Mouse (Mus musculus) T-helper 17 cell (primary cell): ENCODE results near the gene Usp30.

Source experiments
- in situ Hi-C, 2 experiments: fragments of 300-600 bp; cut with MboI, MseI; formaldehyde crosslinking; loops; 1 replicate in 1 of 2; 2 replicates in 1 of 2; pipeline ENCODE4 v1.15.1; 2025; ENCODE audit warnings: high pct_unique_total_duplicates in 2 of 2

Gene Usp30

DNA sequence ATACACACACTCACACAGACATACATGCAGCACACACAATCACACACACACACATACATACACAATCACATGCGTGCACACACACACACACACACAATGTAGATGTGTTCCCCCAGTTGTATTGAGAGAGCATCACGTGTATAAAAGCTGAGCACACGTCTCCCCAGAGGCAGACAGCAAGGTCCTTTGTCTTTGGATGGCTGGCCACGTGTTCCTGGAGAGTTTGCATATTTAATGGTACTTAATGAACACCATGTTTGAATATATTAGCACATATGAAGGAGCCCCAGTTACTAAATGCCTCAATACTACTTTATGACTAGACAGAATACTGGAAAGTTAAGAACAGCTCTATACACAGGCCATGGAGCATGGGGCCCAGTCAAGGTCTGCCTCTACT is 1.3 kb upstream of the Usp30 start:
- in situ Hi-C loops, result no loop called here

DNA sequence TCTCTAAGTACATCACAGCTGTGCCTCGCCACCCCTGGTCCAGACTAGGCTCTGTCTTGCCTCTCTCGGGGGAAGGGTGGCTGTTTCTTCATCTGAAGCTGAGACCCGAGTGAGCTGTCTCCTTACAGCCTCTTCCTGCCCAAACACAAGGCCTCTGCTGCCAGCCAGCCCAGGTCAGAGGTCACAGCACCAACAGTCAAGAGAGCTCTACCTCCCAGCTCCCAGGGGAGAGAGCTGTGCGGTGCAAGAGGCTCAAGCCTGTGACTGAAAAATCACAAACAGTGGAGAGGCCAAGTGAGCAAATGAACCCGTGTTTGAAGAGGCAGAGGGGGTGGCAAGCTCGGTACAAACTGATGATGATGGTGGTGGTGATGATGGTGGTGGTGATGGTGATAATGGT is 1.3 kb downstream of the Usp30 start:
- in situ Hi-C loops, result no loop called here

DNA sequence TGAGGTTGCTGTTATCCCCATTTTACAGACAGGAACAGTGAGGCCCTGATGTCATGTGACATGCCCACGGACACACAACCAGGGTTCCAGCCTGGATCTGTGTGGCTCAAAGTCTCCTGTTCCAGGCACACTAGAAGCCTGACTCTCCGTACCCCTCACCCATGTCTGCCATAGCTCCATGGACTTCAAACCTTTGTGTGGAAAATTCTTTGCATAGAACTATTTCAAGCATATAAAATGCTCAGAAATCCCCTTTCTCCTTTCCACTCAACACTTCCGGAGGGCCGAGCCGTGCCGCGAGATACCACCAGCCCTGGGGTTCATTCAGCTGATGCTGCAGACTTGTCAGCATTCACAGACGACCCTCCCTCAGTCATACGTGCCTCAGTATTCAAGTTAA is 2.3 kb downstream of the Usp30 start:
- in situ Hi-C loops, result no loop called here

DNA sequence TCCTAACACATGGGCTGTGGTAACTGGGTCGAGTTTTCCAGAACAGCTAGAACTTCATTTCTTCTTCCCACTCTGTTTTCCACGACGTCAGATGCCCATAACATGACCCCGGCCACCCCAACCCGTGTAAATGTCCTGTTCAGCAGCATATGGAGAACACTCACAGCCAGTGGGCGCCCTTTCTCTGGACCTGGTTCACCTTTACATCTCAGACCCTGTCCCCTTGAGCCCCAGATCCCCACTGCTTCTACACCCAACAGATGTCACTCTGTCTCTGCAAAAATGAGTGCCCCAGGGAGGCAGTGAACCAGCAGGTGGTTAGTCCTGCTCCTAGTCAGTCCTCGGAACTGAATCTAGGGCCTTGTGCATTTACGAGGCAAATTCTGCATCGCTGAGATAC is 2.7 kb downstream of the Usp30 start:
- in situ Hi-C loops, result no loop called here

DNA sequence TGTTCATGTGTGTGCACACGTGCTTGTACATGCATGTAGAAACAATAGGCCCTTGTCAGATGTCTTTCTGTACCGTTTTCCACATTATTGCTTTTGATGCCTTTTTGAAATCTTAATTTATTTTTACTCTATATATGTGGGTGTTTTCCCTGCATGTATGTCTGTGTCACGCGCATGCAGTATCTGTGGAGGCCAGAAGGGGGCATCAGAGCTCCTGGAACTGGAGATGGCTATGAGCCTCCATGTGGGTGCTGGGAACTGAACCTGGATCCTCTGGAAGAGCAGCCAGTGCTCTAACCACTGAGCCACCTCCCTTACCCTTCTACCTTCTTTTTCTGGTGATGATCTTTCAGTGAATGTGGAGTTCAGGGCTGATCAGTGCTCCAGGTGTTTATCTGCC is 5.6 kb downstream of the Usp30 start:
- in situ Hi-C loops, result no loop called here

DNA sequence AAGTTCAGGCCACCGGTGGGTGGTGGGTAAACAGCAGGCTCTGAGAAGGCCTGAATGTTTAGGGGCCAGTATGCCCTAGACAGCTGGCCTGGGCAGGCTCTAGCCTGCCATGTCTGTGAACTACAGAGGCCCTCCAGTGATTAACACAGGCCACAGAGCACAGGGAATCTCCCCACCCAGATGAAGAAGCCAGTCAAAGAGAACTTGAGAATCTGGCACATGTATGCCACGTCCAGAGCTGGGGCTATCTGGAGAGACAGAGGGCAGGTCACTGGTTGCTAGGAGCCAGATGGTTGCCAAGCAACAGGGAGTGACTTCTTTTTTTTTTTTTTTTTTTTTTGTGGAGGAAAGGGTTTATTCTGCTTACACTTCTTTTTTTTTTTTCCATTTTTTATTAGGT is 7.0 kb downstream of the Usp30 start:
- in situ Hi-C loops, result no loop called here

DNA sequence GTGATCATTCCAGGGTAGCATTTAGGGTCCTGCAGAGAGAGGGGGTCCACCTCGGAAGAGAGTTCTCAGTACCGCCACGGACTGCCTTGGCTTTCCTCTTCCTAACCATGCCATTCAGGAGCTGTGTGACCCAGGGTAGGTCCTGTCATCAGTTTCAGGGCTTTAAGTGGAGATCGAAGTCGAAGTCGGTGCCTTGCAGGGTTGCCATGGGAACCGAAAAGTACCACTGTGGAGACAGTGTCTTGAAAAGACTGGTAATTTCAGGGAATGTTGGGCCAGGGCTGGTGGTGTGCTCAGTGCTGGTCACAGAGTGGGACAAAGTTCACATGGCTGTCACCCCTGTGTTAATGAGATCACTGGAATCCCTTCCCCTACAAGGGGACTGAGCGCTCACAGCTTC is 11.7 kb downstream of the Usp30 start:
- in situ Hi-C loops, result no loop called here

DNA sequence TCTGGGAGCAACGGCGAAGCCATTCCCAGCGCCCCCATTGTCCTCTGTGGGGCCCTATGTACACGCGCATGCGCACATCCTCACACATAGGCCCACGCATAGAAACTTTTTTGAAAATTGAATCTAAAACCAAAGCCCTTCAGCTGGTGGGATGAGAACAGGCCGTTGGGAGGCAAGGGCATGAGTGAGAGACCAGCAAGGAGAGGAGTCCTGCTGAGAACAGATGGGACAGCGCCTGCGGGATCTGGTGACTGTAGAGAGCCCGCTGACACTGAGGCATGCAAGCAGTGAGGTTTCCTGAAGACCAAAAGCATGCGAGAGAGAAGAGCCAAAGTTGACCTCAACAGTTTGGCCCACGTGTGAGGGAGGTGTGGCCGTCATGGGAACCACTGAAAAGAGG is 20.2 kb downstream of the Usp30 start:
- in situ Hi-C loops, result no loop called here

DNA sequence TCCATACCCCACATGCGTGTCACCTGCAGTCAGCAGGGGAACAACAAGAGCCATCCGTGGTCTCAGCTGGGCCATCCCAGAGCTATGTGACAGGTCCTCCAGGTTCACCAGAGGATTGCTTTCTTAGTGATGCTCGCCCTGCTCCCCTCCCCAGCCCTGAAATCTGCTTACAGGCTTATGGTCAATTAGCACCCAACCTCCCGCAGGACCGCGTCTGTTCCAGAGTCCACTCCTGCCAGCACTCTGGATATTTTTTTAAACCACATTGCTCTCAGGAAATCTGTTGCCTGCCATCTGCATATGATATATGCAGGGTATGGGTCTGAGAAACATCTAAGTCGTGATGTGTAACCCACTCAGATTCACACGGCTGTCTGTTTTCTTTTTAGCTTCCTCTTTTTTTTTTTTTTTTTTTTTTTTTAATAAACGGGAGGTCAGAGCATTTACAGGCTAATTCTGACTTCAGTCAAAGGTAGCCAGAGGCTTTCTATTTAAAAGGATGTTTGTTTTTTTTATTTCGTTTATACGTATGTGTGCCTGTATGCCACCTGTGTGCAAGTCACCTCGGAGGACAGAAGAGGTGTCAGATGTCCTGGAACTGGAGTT is 22.7 kb downstream of the Usp30 start:
- in situ Hi-C loops, result no loop called here

DNA sequence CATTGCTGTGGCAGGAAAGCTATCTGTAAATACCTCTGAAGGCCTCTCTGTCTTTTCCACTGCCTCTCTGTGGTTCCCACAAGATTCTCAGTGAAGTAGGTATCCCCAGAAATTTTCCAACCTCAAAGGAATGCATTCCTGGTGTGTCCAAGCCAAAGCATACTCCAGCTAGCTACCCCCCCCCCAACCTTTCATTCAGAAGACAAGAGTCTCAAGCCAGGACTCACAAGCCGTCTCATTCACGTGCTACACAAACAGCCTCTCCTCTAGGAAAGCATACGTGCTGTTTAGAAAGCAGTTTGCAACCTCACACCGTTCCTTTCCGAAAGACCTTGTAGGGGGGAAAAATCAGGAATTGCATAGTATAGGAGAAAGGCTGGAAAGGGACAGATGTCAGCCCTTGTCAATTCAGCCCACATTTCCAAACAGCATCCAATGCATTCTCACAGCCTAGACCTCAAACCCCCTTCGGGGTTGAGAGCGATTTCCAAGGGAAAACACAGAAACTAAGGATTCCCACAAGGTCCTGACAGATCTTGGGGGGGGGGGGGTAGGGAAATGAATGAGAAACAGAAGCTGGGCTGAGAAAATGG is 25.3 kb downstream of the Usp30 start:
- in situ Hi-C loops, result no loop called here

DNA sequence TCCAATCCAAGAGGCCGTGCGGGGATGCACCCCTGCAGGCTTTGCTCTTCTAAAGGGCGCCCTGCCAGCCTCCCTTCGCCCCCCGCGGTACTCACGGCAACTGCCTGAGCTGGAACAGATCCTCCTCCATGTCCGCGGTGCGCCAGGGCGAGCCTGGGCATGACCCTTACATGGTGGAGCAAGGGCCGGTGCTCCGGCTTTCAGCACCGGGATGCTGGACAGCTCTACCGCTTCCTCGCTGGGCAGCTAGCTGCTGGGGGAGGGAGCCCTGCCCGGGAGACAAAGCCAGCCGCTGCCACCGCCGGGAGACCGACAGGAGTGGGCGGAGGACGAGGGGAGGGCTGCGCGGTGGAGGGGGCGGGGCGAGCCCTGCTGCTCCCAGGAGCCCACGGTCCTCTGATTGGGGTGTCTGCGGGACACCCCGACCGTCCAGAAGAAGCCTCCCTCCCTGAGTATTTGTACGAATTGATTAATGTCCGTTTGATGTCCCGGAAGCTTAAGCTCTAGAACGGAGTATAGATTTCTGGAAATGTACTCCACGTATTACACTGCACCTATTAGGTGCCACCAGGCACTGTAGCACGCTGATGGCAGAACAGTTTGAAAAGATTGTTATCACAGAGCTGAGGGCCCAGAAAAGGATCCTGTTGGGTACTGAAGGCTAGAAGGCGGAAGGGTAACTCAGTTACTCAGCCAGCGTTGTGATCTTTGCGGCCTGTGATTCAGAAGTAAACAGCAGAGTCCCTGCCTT is 26.0 kb downstream of the Usp30 start, which contains the start of gene Svop:
Gene Svop (minus strand): TSS at position 514 of the 751 bp plus-strand sequence.
- in situ Hi-C loops, result no loop called here

DNA sequence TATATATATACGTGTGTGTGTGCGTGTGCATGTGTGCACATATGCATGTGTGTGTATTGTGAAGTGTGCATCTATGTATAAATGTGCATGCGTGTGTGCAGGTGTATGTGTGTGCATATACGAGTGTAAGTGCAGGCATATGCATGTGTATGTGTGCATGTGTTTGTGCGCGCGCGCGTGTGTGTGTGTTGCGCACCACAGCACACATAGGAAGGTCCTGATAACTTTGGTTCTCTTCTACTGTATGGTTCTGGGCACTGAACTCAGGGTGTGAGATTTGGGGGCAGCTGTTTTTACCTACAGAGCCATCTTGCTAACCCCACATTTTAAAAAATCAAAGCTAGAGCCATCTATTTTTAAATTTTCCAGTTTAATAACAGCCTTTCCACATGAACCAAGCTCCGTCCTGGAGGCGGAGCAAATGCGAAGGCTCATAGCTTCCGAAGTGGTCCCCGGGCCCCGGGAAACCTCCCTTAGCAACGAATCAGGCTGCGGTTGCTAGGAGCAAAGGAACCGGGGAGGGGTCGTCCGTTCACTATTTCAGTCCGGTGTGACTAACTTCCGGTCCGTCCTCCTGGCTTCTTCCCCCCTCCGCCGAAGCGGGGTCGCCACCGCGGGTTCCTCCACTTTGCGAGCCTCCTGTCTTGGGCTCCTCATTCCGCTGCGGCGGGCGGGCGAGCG is 34.6 kb downstream of the Usp30 start:
- in situ Hi-C loops, result no loop called here

DNA sequence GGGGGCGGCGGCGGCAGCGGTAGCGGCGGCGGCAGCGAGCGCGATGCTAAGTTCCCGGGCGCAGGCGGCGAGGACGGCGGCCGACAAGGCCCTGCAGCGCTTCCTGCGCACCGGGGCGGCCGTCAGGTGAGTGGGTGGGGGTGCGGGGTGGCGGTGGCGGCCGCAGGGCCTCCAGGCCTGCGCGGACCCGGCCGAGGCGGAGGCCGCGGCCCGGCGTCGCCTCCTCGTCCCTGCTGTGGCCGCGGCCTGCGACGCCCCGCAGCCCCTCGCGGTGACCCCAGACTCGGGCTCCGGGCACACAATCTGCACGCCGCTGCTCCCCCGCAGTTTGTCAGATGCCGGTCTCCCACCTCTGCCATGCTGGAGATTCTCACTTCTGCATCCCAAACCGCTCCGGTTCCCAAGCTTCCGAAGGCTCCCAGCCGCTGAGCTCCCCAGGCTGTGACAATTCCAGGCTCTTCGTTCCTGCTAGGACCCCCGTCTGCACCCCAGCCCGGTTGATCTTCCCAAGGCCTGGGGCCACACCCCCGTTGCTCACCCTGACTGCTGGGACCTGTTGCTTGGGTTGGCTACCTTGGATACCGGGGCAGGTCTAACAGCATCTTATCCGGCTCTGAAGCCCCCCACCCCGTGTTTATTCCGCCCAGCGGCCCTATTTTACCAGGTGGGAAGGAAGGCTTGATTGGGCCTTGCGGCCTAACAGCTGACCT is 35.3 kb downstream of the Usp30 start:
- in situ Hi-C loops, result no loop called here

DNA sequence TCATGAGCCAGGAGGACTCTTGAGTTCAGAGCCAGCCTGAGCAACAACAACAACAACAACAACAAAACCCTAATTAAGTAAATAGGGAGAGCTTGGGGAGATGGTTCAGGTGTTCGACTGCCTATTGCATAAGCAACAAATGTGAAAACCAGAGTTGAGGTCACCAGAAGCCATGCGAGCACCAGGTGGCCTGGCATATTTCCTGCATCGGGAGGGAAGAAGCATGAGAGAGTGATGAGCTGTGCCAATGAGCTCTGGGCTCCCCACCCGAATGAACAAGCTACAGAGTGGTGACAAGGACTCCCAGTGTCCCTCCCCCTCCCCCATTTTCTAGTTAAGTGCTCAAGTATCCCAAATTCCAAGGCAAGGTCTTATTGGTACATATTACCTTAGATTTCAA is 36.6 kb downstream of the Usp30 start:
- in situ Hi-C loops, result no loop called here

DNA sequence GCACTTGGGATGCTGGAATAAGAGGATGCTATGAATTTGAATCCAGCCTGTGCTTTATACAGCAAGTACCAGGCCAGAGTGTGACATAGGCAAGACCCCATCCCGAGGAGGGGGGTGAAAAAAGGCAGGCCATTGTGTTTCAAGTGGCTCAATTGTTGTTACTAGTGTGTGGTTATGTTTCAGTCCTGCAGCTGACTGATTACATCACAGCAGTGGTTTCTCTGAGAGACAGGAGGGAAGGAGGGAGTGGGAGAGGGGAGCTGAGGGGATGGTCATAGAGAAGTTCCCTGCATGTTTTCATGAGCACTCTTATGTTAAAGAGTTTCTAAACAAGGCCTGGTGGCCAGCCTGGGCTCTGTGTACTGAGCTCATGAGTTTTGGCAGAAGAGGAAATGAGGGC is 37.5 kb downstream of the Usp30 start:
- in situ Hi-C loops, result no loop called here

DNA sequence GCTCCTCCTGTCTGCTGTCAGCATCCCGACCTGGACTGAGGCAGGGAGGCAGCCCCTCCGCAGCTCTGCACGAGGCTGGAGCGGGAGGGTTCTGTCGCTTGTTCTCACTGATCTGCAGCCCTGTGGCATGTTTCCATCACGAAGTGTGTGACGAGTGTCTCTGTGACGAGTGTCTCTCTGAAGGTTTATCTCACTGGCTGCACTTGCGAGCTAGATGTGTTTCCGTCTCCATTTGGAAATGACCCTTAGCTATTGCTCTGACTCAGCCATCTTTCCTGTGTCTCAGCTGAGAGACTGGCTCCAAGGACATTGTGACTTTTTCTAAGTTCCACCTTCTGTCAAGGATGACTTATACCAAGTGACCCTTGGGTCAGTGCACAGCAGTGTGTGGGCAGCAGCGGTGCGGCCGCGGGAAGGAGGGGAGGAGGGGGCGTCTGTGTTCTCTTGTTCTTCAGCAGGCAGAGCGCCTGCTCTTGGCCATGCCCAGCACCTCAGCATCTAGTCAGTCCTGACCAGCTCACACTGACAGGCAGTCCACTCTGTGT is 41.2 kb downstream of the Usp30 start:
- in situ Hi-C loops, result no loop called here

DNA sequence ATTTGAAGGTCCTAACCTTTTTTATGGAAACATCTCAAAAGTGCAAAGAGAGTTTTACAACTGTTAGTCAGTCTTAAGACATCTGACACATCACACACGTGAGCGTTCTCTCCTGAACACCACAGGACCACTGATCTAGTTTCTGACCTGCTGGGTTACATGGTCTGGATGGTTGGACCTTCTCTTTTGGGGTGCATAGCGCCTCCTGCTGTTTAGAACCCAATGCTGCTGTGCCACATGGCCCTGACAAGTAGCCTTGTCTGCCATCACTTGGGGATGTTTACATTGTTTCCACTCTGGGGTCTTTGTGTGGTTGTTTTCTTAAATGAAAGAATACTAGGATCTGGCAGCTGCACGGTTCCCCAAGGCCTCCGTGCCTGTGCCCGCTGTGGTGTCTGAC is 48.1 kb downstream of the Usp30 start:
- in situ Hi-C loops, result no loop called here

DNA sequence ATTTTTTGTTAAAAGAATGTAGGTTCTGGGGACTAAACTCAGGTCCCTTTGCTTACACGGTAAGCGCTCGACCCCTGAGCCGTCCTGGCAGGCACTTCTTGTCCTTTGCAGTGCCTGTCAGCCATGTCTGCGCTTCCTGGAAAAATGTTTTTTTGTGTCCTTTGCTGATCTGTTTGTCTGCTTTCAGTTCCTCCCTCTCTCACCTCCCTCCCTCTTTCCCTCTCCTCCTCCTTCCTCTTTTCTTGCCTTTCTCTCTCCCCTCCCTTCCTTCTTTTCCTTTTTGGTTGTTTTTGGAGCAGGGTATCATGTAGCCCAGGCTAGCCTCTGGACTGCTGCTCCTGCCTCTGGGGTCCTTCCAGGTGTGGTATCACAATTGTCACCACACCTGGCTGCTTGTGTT is 49.8 kb downstream of the Usp30 start:
- in situ Hi-C loops, result no loop called here

DNA sequence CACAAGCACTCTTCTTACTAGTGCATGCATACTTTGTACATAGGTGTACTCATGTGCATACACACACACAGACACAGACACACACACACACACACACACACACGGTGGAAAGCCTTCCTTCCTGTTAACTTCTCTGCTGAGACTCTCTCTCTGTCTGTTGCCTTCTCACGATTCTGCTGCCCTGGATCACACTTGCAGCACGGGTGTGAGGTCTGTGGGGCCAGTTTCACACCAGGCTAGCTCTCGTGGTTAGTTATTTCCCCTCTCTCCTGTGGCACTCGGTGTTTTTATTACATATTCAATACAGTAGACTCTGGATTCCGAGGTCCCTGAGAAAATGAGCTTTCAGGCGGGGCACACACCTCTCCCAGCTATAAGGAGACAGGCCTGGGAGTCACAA is 51.3 kb downstream of the Usp30 start:
- in situ Hi-C loops, result no loop called here

DNA sequence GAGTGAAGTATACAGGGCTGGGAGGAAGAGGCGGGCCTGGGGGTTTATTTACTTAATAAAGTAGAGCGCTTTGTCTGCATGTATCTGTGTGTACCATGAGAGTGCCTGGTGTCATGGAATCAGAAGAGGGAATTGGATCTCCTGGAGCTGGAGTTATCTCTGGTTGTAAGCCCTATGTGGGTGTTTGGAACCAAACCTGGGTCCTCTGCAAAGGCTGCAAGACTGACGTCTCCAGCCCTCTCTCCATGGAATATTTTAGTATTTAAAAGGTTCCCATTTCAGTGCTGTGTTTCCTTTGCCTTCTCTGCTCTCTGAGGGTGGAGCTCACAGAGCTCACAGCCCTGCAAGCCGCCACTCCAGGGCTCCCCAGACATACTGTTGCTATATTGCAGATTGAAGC is 54.5 kb downstream of the Usp30 start:
- in situ Hi-C loops, result no loop called here

DNA sequence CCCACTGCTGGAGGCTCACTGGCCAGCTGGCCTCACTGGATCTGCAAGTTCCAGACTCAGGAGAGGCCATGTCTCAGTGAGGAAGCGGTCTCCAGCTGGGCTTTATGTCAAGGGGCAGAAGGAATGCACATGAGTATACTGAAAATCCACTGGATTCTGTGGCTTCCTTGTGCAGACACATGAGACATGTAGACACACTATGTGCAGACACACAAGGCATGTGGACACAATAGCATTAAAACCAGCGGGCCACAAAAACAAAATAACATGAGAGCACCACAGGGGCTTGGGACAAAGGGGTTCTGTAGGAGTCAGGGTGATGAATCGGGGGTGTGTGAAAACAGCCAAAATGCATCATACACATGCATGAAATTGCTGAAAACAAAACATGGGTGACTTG is 60.7 kb downstream of the Usp30 start:
- in situ Hi-C loops, result no loop called here
